Mouse (Mus musculus) cerebellum, adult 9-10 months (tissue): ENCODE measurements at regions not wholly inside any gene's neighbourhood (a gene's known extent, or its start where the extent isn't known, plus 50 kb on each side); places are given as distances from the start of the nearest gene placed in this dataset.
A peak's percentile ranks its signal among the peaks of the same experiment; 100 is the strongest.

Experiments used
- DNase-seq: peaks from one replicate; pipeline ENCODE4 v3.0.0; 2022

- no peak for DNase-seq
Observed at GRCm38 (mm10) chr11:22644877-22645276, 133.0 kb downstream of the Tmem17 start.

- no peak for DNase-seq
Observed at GRCm38 (mm10) chr11:22646192-22646936, 134.5 kb downstream of the Tmem17 start.

GRCm38 (mm10) chr11:22648275-22648674 is 136.4 kb downstream of the Tmem17 start:
- DNase-seq: no peak

- DNase-seq: no peak
Observed at GRCm38 (mm10) chr11:22650771-22651170, 138.9 kb downstream of the Tmem17 start.

- no peak for DNase-seq
Observed at GRCm38 (mm10) chr11:22651313-22651712, 139.4 kb downstream of the Tmem17 start.

GRCm38 (mm10) chr11:22651911-22652310 is 140.0 kb downstream of the Tmem17 start:
- no peak for DNase-seq

- DNase-seq: no peak
Observed at GRCm38 (mm10) chr11:22652931-22653330, 141.0 kb downstream of the Tmem17 start.

GRCm38 (mm10) chr11:22653366-22653765 is 141.5 kb downstream of the Tmem17 start:
- no peak for DNase-seq

- DNase-seq: no peak
Observed at GRCm38 (mm10) chr11:22657635-22658034, 145.7 kb downstream of the Tmem17 start.

- no peak for DNase-seq
Observed at GRCm38 (mm10) chr11:22661072-22661471, 149.2 kb downstream of the Tmem17 start.

GRCm38 (mm10) chr11:22661713-22662551 is 150.0 kb downstream of the Tmem17 start:
- DNase-seq: no peak

GRCm38 (mm10) chr11:22665978-22666377 is 154.1 kb downstream of the Tmem17 start:
- DNase-seq: no peak

- no peak for DNase-seq
Observed at GRCm38 (mm10) chr11:22666378-22666777, 154.5 kb downstream of the Tmem17 start.

GRCm38 (mm10) chr11:22668220-22668619 is 156.3 kb downstream of the Tmem17 start:
- no peak for DNase-seq

- no peak for DNase-seq
Observed at GRCm38 (mm10) chr11:22669267-22669666, 157.4 kb downstream of the Tmem17 start.

- peak; percentile 75 for DNase-seq
Observed at GRCm38 (mm10) chr11:22671791-22672490, 160.1 kb downstream of the Tmem17 start.

GRCm38 (mm10) chr11:22675047-22675446 is 163.2 kb downstream of the Tmem17 start:
- DNase-seq: no peak

- DNase-seq: no peak
Observed at GRCm38 (mm10) chr11:22675754-22676153, 163.9 kb downstream of the Tmem17 start.

- no peak for DNase-seq
Observed at GRCm38 (mm10) chr11:22677337-22677736, 165.4 kb downstream of the Tmem17 start.

- DNase-seq: no peak
Observed at GRCm38 (mm10) chr11:22684576-22684975, 172.7 kb downstream of the Tmem17 start.

- DNase-seq: no peak
Observed at GRCm38 (mm10) chr11:22690829-22691228, 169.9 kb downstream of the B3gnt2 start.

GRCm38 (mm10) chr11:22692281-22692857 is 168.4 kb downstream of the B3gnt2 start:
- DNase-seq: no peak

GRCm38 (mm10) chr11:22692941-22693341 is 167.8 kb downstream of the B3gnt2 start:
- DNase-seq: no peak
